Mouse (Mus musculus) CD4-positive naive resting alpha-beta T cell, adult 57 days (primary cell): ENCODE data around the gene Cpped1. TPM values are rescaled to one million over a fixed set of nuclear protein-coding genes. Genes with fewer than 3 reads are reported as not detected.

Source experiments
- total RNA-seq: library from RNA; stranded (reverse); gene quantifications from one replicate; pipeline ENCODE4 v1.2.4, GENCODE M21; 2023

Gene Cpped1
- total RNA-seq, result 6.3 TPM

GRCm38 (mm10) chr16:11909035-11909591, at the start of gene Cpped1:
Gene Cpped1, minus strand, starts transcription at chr16:11909445.

Other genes with a start within 250 kb of the Cpped1 start
- not detected for gene Shisa9, start 74.7 kb upstream of the Cpped1 start, total RNA-seq